Mouse (Mus musculus): ENCODE results near the gene Gpcpd1.

The Gpcpd1 gene

GRCm38 (mm10) chr2:132493184-132493583 lies 94.3 kb downstream of the Gpcpd1 start:
- in situ Hi-C loops (cut with MboI, MseI), result loop anchor here in 1 of 2 experiments (5.0 to 10.0 kb wide), 2 partner anchors 171 to 412 kb away; no protein-coding TSS in a partner anchor

DNA sequence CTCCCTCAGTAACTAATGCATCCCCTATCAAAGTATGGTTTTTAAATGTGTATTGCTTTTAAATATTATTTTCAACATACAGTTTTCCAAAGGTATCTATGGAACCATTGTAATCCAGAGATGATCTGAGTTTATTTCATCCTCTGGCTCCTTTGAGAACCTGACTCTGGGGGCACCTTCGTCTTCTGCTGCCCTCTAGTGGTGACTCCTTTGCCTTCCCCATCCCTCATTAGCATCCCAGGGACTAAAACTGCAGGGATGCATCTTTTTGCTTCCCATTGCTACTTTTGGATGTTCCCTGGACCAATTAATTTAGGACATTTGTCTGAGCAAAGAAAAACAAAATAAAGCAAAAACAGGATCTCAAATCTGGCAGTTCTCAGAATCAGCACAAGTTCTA lies 102.1 kb downstream of the Gpcpd1 start:
- in situ Hi-C loops (cut with MboI, MseI), result loop anchor here in 1 of 2 experiments (5.0 kb wide), 1 partner anchor 163 kb away; no protein-coding TSS in a partner anchor

DNA sequence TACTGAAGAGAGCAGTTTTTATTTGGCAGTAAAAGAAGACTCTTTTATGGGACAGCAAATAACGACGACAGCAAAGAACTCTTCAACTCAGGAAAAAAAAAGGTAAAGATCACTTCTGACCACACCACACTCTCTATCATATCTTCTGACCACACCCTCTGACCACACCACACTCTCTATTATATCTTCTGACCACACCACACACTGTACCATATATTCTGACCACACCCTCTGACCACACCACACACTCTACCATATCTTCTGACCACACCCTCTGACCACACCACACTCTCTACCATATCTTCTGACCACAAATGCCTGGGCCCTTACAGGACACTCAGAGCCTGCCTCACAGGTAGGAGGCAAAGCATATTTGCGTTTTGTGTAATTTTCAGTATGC lies 106.0 kb downstream of the Gpcpd1 start:
- in situ Hi-C loops (cut with MboI, MseI), result no loop called here

Measured in T-helper 17 cell (primary cell).